Comparison of ENCODE assay signal across 21 mouse cellular contexts in genomic region chr9:117205395-117205794, GRCm38 (mm10).
DNase-seq lines count a peak whose midpoint lies in the region; ATAC-seq and TF ChIP-seq lines count a peak whose summit lies in the region.
"Had no signal": no experiment of that assay in that cellular context is flagged by ENCODE, and none has a peak within 500 bp of the region (broad histone marks: within the 10 kb centered on the region; RNA-seq: fewer than 3 reads in every experiment).

No protein-coding gene starts in this region.

- H3K27me3 ChIP-seq in kidney, postnatal 0 days (ENCODE audit: insufficient read depth, low read length): no peaks in the 10 kb centered on the region
- no peaks in the 10 kb centered on the region for H3K27me3 ChIP-seq in kidney, embryonic 14.5 days (ENCODE audit: control insufficient read depth, insufficient read depth, low read length)
- H3K27me3 ChIP-seq: embryonic facial prominence, embryonic 12.5 days; forebrain, embryonic 12.5 days; intestine, embryonic 15.5 days; limb, embryonic 13.5 days; liver, embryonic 12.5 days had no signal

- DNase-seq in embryo, embryonic 10 days (ENCODE audit: low spot score): peak; percentile 41
- no peak for DNase-seq in embryo, embryonic 9.5 days (ENCODE audit: extremely low spot score)
- DNase-seq in kidney, postnatal 0 days (ENCODE audit: low spot score): peak; percentile 55
- peak; percentile 33 for DNase-seq in embryo, embryonic 10.5 days (ENCODE audit: low spot score)
- DNase-seq in forelimb bud, embryonic 11.5 days (ENCODE audit: low read depth, low spot score): peak; percentile 43
- DNase-seq in thymus, postnatal 36 days: no peak
- DNase-seq in gastrocnemius, postnatal 25 days: no peak
- DNase-seq: cerebellum, adult 2 months; cerebellum, postnatal 25 days; thymus, adult 2 months had no signal

- H3K9me3 ChIP-seq in kidney, postnatal 0 days (replicated peaks; ENCODE audit: low read length): no peaks in the 10 kb centered on the region
- no peaks in the 10 kb centered on the region for H3K9me3 ChIP-seq in kidney, embryonic 14.5 days (ENCODE audit: control insufficient read depth, low read length)
- H3K9me3 ChIP-seq: embryonic facial prominence, embryonic 12.5 days; forebrain, embryonic 12.5 days; hindbrain, embryonic 10.5 days; intestine, embryonic 15.5 days; limb, embryonic 13.5 days; liver, embryonic 12.5 days had no signal

- peak; percentile 21; the same call in 1 of the 2 replicates for TF ChIP-seq CTCF in kidney, postnatal 0 days (IDR thresholded peaks at IDR 0.05; ENCODE audit: low read depth)

- no peak overlapping the region for H3K27ac ChIP-seq in kidney, postnatal 0 days
- H3K27ac ChIP-seq in kidney, embryonic 14.5 days (ENCODE audit: low read depth, low read length): no peak overlapping the region
- H3K27ac ChIP-seq: embryonic facial prominence, embryonic 12.5 days; forebrain, embryonic 12.5 days; hindbrain, embryonic 10.5 days; intestine, embryonic 15.5 days; layer of hippocampus, adult 2 months; limb, embryonic 13.5 days; liver, embryonic 12.5 days; stomach, postnatal 0 days had no signal

- no peaks in the 10 kb centered on the region for H3K36me3 ChIP-seq in kidney, postnatal 0 days (ENCODE audit: insufficient read depth, low read length)
- 0 out of 2 replicates have a peak, but pooled peaks cover 3% of the 10 kb centered on the region for H3K36me3 ChIP-seq in kidney, embryonic 14.5 days (ENCODE audit: control insufficient read depth, insufficient read depth, low read length)
- H3K36me3 ChIP-seq: embryonic facial prominence, embryonic 12.5 days; forebrain, embryonic 12.5 days; hindbrain, embryonic 10.5 days; intestine, embryonic 15.5 days; limb, embryonic 13.5 days; liver, embryonic 12.5 days had no signal

- no peak for ATAC-seq in kidney, postnatal 0 days (replicated peaks; ENCODE audit: low FRiP score, low read depth)
- ATAC-seq in kidney, embryonic 14.5 days (ENCODE audit: low FRiP score, low TSS enrichment): no peak
- ATAC-seq: hindbrain, embryonic 16.5 days; intestine, embryonic 15.5 days; liver, embryonic 12.5 days had no signal

- no peak overlapping the region for H3K4me2 ChIP-seq in kidney, postnatal 0 days (ENCODE audit: low read length)
- H3K4me2 ChIP-seq in kidney, embryonic 14.5 days (replicated peaks; ENCODE audit: low read depth, low read length): no peak overlapping the region
- H3K4me2 ChIP-seq: embryonic facial prominence, embryonic 12.5 days; forebrain, embryonic 12.5 days; heart, embryonic 11.5 days; intestine, embryonic 15.5 days; limb, embryonic 13.5 days; liver, embryonic 12.5 days had no signal

- no peak overlapping the region for H3K9ac ChIP-seq in kidney, postnatal 0 days (ENCODE audit: low read depth, low read length)
- H3K9ac ChIP-seq in kidney, embryonic 14.5 days (ENCODE audit: low read depth, low read length): no peak overlapping the region
- H3K9ac ChIP-seq: embryonic facial prominence, embryonic 12.5 days; forebrain, embryonic 12.5 days; intestine, embryonic 15.5 days; limb, embryonic 13.5 days; liver, embryonic 12.5 days had no signal

- 39% methylated on average over 6 of the region's 6 CpGs for WGBS in kidney, postnatal 0 days
- 40% methylated on average over 6 of the region's 6 CpGs for WGBS in kidney, embryonic 14.5 days

- H3K4me1 ChIP-seq in kidney, postnatal 0 days (replicated peaks; ENCODE audit: insufficient read depth, low read length): peaks cover 14% of the 10 kb centered on the region; the same call in 1 of the 2 replicates
- H3K4me1 ChIP-seq in kidney, embryonic 14.5 days (ENCODE audit: control insufficient read depth, insufficient read depth, low read length): peaks cover 3% of the 10 kb centered on the region; the same call in 1 of the 2 replicates
- H3K4me1 ChIP-seq: forebrain, embryonic 12.5 days; hindbrain, embryonic 10.5 days; intestine, embryonic 15.5 days; liver, embryonic 12.5 days had no signal

- H3K4me3 ChIP-seq in kidney, postnatal 0 days (replicated peaks; ENCODE audit: low read depth, low read length): no peak overlapping the region
- no peak overlapping the region for H3K4me3 ChIP-seq in kidney, embryonic 14.5 days (ENCODE audit: low read length)
- H3K4me3 ChIP-seq: embryonic facial prominence, embryonic 12.5 days; forebrain, embryonic 12.5 days; hindbrain, embryonic 10.5 days; intestine, embryonic 15.5 days; layer of hippocampus, adult 2 months; limb, embryonic 13.5 days; liver, embryonic 12.5 days had no signal

Comparison
In these comparisons a context has a peak if more than half of its experiments do, and no peak if none do; other contexts are left out.
1. DNase-seq: peak in embryo, embryonic 10 days (single experiment), kidney, postnatal 0 days (single experiment), embryo, embryonic 10.5 days (single experiment) and forelimb bud, embryonic 11.5 days (single experiment); none in embryo, embryonic 9.5 days (single experiment), thymus, postnatal 36 days (0 of 2) and gastrocnemius, postnatal 25 days (single experiment).